Mouse (Mus musculus) stomach, embryonic 16.5 days (tissue): ENCODE measurements around the gene Pf4. TPM values are rescaled to one million over a fixed set of nuclear protein-coding genes. Genes with fewer than 3 reads are reported as not detected.

Experiments
- ATAC-seq: fragments of 200-750 bp; cut with Nextera tagmentation; 2 replicates; pipeline ENCODE4 v1.8.0; 2017; ENCODE audit warnings: moderate number of reproducible peaks, moderate TSS enrichment; ENCODE audit not compliant: insufficient read depth, low FRiP score
- H3K27ac ChIP-seq: fragments of 300-500 bp; sonication (generic); 2 replicates; pipeline ENCODE4 v1.5.1; 2014; ENCODE audit warnings: low read length
- H3K27me3 ChIP-seq: fragments of 300-500 bp; sonication (generic); 2 replicates; pipeline ENCODE4 v1.6.1; 2014; ENCODE audit warnings: low read length, control low read depth, mixed read lengths; ENCODE audit not compliant: control insufficient read depth, insufficient read depth
- H3K36me3 ChIP-seq: fragments of 300-500 bp; sonication (generic); 2 replicates; pipeline ENCODE4 v1.6.1; 2014; ENCODE audit warnings: low read length; ENCODE audit not compliant: control insufficient read depth, insufficient read depth
- H3K4me1 ChIP-seq: fragments of 300-500 bp; sonication (generic); 2 replicates; pipeline ENCODE4 v1.6.1; 2014; ENCODE audit warnings: low read length, control low read depth, mixed read lengths; ENCODE audit not compliant: control insufficient read depth, insufficient read depth
- H3K4me2 ChIP-seq: fragments of 300-500 bp; sonication (generic); 2 replicates; pipeline ENCODE4 v1.6.1; 2014; ENCODE audit warnings: low read depth, low read length, mixed read lengths
- H3K4me3 ChIP-seq: fragments of 300-500 bp; sonication (generic); replicated peaks from 2 replicates; pipeline ENCODE4 v1.5.1; 2014; ENCODE audit warnings: mild to moderate bottlenecking, low read length
- H3K9ac ChIP-seq: fragments of 300-500 bp; sonication (generic); 2 replicates; pipeline ENCODE4 v1.6.1; 2014; ENCODE audit warnings: low read length
- H3K9me3 ChIP-seq: fragments of 300-500 bp; sonication (generic); replicated peaks from 2 replicates; pipeline ENCODE4 v1.6.1; 2016; ENCODE audit warnings: low read length, control low read depth; ENCODE audit not compliant: control insufficient read depth
- WGBS: fragments of 180-500 bp; shearing (Covaris S2); extraction: QIAGEN DNeasy Blood & Tissue Kit; methylation state at CpG from one replicate; pipeline ENCODE4 v1.1.7; 2014; 5-methylcytosine and 5-hydroxymethylcytosine counted together
- polyA plus RNA-seq: library from polyadenylated mRNA; unstranded; fragments of >200 nt; fragmentation: Nextera tagmentation; extraction: Ambion mirVana; gene quantifications from 2 replicates; pipeline ENCODE4 v1.2.1, GENCODE M21; 2015

Gene Pf4
- 80.0 and 96.2 TPM in 2 replicates for polyA plus RNA-seq

DNA sequence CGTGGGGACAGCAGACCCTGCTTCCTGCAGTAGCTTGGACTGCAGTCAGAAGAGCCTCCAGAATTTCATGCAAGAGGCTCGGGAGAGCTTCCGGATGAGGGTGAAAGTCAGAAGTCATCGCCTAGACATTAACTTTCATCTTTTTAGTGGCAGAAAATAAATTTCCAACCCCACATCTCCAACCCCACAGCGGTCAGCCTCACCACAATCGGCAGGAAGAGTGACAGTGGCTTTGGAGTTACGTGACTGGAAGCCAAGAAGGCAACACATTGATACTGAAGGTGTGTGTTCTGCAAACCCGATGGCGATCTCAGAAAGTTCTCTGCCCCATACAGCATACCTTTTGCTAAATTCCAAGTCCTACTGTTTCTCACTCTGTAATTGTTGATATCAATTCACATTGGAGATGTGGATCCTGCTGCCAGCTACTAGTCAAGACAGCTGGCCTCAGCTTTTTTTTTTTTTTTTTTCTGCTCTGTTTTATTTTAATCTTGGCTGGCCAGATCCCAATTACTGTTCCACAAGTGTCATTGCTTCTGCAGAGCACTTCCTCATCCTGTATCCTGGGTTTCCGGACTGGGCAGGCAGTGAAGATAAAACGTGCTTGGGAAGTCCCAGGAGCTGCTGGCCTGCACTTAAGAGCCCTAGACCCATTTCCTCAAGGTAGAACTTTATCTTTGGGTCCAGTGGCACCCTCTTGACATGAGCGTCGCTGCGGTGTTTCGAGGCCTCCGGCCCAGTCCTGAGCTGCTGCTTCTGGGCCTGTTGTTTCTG lies at the start of gene Pf4:
TSS of gene Pf4 (plus strand) at position 556 of the 774 bp plus-strand sequence.
- no peak for ATAC-seq
- peaks cover 7% of the 10 kb centered on the region; the same call in 1 of the 2 replicates for H3K4me1 ChIP-seq
- H3K27me3 ChIP-seq, result no peaks in the 10 kb centered on the region
- H3K4me2 ChIP-seq, result no peak within 1 kb of the TSS
- H3K4me3 ChIP-seq, result no peak within 1 kb of the TSS
- no peak within 1 kb of the TSS for H3K27ac ChIP-seq
- 70% methylated on average over 16 of the region's 16 CpGs for WGBS
- no peak within 1 kb of the TSS; the same call in 1 of the 2 replicates for H3K9ac ChIP-seq
- no peaks in the 10 kb centered on the region for H3K9me3 ChIP-seq
- no peaks in the 10 kb centered on the region for H3K36me3 ChIP-seq

DNA sequence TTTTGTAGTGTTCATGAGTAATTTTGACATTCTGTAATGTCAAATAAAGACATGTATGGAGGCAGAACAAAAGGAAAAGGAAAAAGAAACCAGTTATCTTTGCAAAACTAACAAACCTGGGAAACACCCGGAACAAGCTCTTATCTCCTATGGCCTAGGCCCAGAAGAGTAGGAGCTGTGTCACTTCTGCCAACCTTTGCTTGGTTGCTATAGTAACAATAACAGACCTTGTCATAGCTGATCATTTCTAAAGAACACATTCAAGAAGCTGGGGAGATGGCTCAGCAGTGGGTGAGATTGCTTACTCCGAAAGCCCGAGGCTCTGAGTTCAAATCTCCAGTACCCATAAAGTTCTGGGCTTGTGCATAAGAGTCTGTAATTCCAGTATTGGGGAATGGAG lies 49.6 kb upstream of the Pf4 start:
- Histone ChIP-seq H3K36me3 (no peaks in the 10 kb centered on the region), H3K4me1 (no peaks in the 10 kb centered on the region), H3K4me3 (no peak overlapping the region), H3K27me3 (no peaks in the 10 kb centered on the region), H3K4me2 (no peak overlapping the region), H3K27ac (no peak overlapping the region), H3K9ac (no peak overlapping the region), H3K9me3 (no peaks in the 10 kb centered on the region)
- WGBS, result 88% methylated on average over 3 of the region's 3 CpGs
- ATAC-seq, result no peak

DNA sequence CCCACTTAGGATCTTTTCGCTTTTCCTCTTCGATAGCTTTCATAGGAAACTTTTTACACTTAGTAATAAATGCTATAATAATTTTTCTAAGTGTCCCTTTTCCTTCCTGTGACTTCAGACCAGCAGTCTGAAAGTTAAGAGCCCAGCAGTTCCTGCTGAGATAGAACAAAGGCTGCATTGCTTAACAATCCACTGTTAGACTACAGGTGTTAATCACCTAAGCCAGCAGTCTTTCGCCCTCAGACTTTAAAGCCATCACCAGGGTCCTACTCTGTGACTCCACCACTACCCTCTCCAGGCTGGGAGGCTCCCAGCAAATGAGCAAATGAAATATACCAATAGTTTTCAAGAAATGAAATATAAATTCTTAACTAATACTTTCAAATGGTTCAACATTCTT lies 44.0 kb upstream of the Pf4 start:
- H3K27me3 ChIP-seq, result no peaks in the 10 kb centered on the region
- H3K36me3 ChIP-seq, result no peaks in the 10 kb centered on the region
- no peak overlapping the region for H3K4me2 ChIP-seq
- no peak for ATAC-seq
- WGBS, result 55% methylated on average over 3 of the region's 3 CpGs
- H3K27ac ChIP-seq, result no peak overlapping the region
- no peaks in the 10 kb centered on the region for H3K4me1 ChIP-seq
- H3K4me3 ChIP-seq, result no peak overlapping the region
- H3K9me3 ChIP-seq, result no peaks in the 10 kb centered on the region
- H3K9ac ChIP-seq, result no peak overlapping the region

DNA sequence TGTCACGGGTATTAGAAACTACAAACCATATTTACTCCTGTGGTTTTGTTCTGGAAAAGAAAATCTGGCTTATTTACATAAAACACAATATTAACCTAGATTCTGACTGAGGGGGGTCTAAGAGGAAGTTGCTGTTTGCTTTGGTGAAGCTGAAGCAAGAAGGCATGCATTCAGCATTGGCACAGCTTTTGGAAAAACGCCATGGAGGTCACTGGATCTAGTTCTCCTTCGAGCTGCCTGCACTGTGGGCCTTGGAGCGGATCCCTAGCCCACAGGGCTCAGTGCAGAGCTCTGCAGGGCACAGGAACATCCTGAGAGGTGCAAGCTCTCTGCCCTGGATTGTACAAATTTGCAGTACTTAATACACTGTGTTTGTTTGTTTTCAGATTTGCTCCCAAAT lies 40.8 kb upstream of the Pf4 start:
- Histone ChIP-seq H3K4me1 (no peaks in the 10 kb centered on the region), H3K9ac (no peak overlapping the region), H3K27me3 (no peaks in the 10 kb centered on the region), H3K9me3 (no peaks in the 10 kb centered on the region), H3K36me3 (no peaks in the 10 kb centered on the region), H3K27ac (no peak overlapping the region), H3K4me3 (no peak overlapping the region), H3K4me2 (no peak overlapping the region)
- ATAC-seq, result no peak
- 67% methylated on average over 4 of the region's 4 CpGs for WGBS

DNA sequence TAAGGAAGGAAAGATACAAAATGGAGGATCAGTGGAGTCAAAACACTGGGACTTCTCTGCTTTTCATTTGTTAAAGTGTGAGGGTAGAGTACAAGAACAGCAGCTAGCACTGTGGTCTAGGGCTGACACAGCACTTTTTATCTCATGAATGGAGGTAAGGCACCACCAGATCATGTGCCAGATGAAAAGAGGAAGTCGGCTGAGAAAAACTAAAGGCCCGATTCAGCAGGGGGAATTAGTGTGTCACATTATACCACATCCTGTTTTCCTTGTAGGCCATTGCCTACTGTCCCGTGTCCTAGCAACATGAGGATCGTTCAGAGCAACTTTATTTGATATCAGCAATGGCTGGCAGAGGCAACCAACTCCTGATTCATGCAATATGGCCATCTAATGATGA lies 30.2 kb upstream of the Pf4 start:
- Histone ChIP-seq H3K4me1 (no peaks in the 10 kb centered on the region), H3K27ac (no peak overlapping the region), H3K9me3 (no peaks in the 10 kb centered on the region), H3K9ac (no peak overlapping the region), H3K36me3 (no peaks in the 10 kb centered on the region), H3K4me2 (no peak overlapping the region), H3K4me3 (no peak overlapping the region), H3K27me3 (no peaks in the 10 kb centered on the region)
- WGBS, result 68% methylated on average over 4 of the region's 4 CpGs
- ATAC-seq, result no peak

DNA sequence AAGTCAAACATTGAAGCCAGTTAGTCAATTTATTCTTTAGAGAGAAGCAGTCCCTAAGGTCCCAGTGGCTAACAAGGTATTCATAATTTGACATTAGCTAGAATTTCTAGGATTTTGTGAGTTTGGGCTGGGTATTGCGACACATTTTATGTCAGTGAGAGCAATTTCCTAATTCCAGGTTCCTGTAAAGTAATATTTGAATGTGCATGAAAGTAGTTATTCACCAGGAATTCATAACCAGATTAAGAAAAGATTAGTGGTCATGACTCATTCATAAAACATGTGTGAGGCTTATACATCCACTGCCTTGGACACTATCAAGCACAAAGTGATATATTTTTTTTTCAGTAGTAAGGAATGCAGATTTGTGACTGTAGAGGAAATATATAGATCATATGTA lies 18.3 kb upstream of the Pf4 start:
- ATAC-seq, result no peak
- H3K9me3 ChIP-seq, result no peaks in the 10 kb centered on the region
- no peak overlapping the region for H3K4me3 ChIP-seq
- 78% methylated on average over 1 of the region's 1 CpGs for WGBS
- H3K4me1 ChIP-seq, result peaks cover 8% of the 10 kb centered on the region
- H3K4me2 ChIP-seq, result no peak overlapping the region
- H3K36me3 ChIP-seq, result no peaks in the 10 kb centered on the region
- H3K9ac ChIP-seq, result no peak overlapping the region
- no peaks in the 10 kb centered on the region for H3K27me3 ChIP-seq
- no peak overlapping the region for H3K27ac ChIP-seq

DNA sequence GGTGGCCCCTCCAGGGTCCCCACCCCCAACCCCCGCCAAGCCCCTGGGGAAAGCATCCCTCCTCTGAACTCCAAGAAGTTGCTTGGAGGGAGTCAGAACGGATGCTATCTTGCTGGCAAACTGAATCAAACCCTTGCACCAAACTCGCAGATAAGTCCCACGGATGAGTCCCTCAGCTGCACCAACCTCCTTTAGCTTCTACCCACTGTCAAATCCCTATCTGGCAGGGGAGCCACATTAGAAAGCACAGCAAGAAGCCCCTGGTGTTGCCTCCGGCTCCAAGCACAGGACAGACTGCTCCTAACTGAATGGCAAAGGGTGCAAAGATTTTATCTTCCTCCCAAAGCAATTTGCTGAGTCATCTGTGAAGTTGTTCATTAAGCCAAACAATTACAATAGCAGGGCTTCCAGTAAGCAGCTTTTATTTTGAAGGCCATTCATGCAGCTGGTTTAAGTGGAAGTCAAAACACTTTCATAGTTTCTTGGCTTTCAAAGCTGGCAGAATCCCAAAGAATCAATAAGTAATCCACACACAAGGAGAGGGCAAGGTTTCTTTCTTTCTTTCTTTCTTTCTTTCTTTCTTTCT lies 14.1 kb upstream of the Pf4 start:
- Histone ChIP-seq H3K27me3 (peaks cover 9% of the 10 kb centered on the region; the same call in 1 of the 2 replicates), H3K9me3 (no peaks in the 10 kb centered on the region), H3K9ac (no peak overlapping the region; the same call in 1 of the 2 replicates), H3K4me3 (no peak overlapping the region), H3K36me3 (no peaks in the 10 kb centered on the region), H3K27ac (no peak overlapping the region), H3K4me2 (no peak overlapping the region), H3K4me1 (peaks cover 17% of the 10 kb centered on the region)
- WGBS, result 33% methylated on average over 5 of the region's 5 CpGs
- ATAC-seq, result no peak

DNA sequence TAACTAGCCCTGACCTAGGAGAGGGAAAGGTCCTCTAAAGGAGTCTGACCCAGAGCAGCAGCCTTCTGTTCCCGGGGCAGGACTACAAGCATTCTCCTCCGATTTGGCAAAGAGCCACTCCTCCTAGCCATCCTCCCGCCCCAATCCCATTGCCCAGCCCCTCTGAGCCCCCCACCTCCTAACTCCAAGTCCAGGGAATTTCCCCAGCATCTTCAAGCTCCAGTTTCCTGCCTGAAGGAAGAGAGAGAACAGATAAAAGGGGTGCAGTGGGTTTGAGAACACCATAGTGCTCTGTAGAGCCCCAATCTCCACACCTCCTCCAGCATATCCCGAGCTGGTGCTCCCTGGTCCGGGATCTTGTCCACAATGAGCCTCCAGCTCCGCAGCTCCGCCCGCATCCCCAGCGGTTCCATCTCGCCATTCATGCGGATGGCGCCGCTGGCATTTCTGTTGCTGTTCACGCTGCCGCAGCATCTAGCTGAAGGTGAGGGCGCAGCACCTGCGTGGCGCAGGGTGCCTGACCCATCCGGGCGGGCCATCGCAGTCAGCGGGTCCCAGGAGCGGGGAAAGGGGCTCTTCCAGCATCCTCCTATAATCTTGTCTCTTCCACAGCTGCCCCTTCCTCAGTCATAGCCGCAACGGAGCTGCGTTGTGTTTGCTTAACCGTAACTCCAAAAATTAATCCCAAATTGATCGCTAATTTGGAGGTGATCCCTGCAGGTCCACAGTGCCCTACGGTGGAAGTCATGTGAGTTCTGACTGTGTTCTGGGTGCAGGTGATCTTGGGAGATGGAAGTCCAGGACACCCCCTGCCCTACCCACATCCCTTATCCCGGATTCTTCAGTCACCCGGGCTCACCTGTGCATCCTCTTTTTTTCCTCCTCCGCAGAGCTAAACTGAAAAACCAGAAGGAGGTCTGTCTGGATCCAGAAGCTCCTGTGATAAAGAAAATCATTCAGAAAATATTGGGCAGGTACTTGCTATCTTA lies 12.9 kb upstream of the Pf4 start, which contains the start of gene Cxcl5:
TSS of gene Cxcl5 (plus strand) at position 284 of the 989 bp plus-strand sequence.
- Histone ChIP-seq H3K4me3 (peak within 1 kb of the TSS; percentile 42), H3K27ac (no peak within 1 kb of the TSS), H3K9ac (peak within 1 kb of the TSS; percentile 57), H3K9me3 (no peaks in the 10 kb centered on the region), H3K4me1 (peaks cover 17% of the 10 kb centered on the region), H3K27me3 (peaks cover 9% of the 10 kb centered on the region; the same call in 1 of the 2 replicates), H3K4me2 (peak within 1 kb of the TSS; percentile 59), H3K36me3 (no peaks in the 10 kb centered on the region)
- no peak for ATAC-seq
- WGBS, result 4% methylated on average over 32 of the region's 32 CpGs
